Mouse (Mus musculus): ENCODE data around the gene Atp5g2.

Gene Atp5g2

DNA sequence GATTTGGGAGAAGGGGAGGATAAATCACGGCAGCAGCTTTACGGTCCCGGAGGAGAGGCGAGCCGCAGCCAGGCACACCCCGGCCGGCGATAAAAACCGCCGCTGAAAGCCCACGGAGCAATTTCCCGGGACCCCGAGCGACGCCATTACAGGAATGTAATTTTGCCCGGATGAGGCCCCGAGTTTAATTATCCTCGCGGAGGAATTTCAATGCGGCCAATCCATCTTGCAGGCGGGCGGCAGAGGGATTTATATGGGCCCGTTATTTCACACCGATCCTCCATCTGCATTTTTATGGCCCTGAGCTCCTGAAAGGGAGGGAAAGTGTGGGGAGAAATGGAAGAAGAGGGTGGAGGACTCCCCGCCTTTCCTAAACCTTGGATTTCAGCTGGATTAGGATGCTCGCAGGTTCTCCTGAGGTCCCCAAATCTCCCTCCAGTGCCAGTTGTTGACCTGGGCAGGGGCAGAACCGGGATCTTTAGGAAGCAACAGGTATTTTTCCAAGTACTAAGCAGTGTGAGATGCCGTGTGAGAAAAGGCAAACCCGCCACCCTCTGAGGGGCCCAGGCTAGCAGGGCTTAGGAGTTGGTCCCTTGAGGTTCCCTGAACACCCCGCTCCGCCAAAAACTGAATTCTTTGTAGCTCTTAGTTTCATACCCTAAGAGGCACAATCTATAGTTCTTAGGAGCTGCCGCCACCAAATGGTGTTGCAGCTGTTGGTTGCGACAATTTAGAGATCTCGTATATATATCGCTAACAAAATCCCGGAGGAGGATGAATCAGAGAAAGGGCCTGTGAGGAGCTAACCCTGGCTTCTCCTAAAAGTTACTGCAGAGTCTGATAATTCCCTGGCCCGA, at the start of gene Atp5g2:
Atp5g2 (minus strand) TSS at position 138 of the 857 bp plus-strand sequence.
- no peak for DNase-seq (ENCODE audit: low read depth in 1 of 2, low spot score in 2 of 2)

DNA sequence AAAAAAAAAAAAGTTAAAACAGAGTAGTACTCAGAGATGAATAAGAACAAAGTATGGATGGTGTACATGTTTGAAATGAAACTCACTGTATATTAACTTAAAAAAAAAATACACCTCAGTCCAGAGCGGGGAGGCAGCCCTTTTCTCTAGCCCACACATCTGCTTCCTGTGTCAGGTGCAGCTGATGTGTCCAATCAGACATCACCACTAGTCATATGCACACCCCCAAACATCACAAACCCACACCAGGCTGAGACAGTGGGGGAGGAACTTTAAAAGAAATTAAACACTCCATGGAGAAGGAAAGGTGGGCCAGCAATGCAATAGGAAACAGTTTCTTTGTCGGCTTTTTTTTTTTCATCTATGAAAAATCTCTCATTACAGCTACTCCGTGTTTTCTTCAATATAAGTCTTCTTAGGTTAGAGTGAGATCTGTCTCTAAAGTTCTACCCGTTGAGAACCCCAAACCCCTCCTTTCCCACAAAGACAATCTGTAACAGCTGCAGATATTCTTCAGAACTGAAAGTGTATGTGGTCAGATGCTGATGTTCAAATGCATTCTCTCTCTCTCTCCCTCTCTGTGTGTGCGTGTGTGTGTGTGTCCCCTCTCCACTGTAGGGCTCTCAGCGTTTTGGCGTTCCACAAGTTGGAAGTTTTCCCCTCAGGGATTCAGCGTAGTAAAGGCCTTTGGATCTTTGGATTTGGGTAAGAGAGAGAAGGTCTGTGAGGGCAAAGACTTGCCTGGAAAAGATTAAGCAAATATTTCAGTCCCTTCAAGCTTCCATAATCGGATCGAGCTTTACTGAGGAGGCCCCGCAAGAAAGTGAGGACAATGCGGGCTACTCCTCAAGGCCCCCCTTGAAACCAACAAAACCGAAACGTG, 49.1 kb upstream of the Atp5g2 start:
- no peak for DNase-seq (ENCODE audit: low read depth in 1 of 2, low spot score in 2 of 2)

- no peak for DNase-seq (ENCODE audit: low read depth in 1 of 2, low spot score in 2 of 2)
Observed at GRCm38 (mm10) chr15:102716132-102716531, 44.0 kb upstream of the Atp5g2 start.

- no peak for DNase-seq (ENCODE audit: low read depth in 1 of 2, low spot score in 2 of 2)
Observed at GRCm38 (mm10) chr15:102707736-102708269, 35.7 kb upstream of the Atp5g2 start.

- no peak for DNase-seq (ENCODE audit: low read depth in 1 of 2, low spot score in 2 of 2)
Observed at GRCm38 (mm10) chr15:102705923-102706503, 33.9 kb upstream of the Atp5g2 start.

DNA sequence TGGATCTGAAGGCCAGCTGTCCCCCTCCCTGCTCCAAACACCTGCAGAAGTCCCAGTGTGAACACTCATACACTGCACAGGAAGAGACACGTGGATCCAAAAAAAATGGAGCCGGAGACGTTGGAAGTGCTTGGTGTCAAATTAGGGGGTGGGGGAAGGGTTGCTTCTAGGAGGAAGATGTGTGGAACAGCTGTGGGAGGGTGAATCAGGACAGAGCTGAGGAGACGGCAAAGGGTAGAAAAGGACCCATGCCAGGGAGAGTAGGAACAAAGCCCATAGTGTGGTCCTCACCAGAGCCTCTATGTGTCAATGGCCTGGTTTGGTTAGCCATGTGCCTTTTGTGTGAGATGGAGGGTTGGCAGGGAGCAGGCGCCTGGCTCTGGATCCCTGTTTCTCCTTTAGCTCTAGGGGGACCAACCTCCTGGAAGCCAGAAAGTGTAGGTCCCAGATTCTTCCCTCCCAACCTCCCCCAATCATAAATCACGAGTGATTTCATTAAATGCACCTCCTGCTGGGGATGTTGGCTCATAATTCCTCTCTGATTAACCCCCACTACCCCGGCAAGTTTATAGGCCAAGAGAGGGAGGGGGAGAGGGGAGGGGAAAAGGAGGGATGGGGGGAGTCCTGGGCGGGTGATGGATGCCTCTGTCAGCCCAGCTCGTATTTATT, 33.2 kb upstream of the Atp5g2 start:
- DNase-seq (ENCODE audit: low read depth in 1 of 2, low spot score in 2 of 2), result no peak

DNA sequence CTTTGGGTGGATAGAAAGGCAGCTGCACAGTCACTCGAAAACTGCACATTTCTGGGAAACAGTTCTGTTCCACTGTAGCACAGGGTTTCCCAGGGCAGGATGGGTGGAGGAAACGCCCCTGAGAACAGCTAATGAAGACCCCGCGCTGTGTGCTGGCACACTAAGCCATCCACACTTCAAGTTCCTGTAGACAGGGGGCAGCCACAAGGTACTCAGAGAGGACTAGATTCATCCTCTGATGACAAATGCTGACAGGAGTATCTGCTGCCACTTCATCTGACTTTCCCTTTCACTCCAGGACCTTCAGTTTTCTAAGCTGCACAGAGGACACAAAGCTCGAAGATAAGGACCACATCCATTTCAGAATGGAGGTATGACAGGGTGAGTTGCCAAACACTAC, 32.7 kb upstream of the Atp5g2 start:
- DNase-seq (ENCODE audit: low read depth in 1 of 2, low spot score in 2 of 2), result no peak

DNA sequence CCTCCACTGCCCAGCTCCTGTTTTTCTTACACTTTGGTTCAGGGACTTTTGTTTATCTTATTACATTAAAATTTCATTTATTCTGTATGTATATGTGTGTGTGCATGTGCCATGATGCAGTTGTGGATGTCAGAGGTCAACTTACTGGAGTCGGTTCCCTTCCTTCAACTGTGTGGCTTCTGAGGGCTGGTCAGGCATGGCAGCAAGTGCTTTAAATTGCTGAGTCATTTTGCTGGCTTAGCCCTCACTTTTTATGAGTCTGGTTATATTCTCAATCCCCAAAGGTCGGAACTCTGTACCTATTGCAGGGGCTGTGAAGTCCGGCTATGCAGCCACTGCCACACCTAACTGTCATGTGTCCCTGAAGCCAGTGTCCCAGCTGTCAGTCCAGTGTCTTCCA, 30.8 kb upstream of the Atp5g2 start:
- no peak for DNase-seq (ENCODE audit: low read depth in 1 of 2, low spot score in 2 of 2)

GRCm38 (mm10) chr15:102698193-102698592, 26.0 kb upstream of the Atp5g2 start:
- DNase-seq (ENCODE audit: low read depth in 1 of 2, low spot score in 2 of 2), result peak in 1 of 2 experiments; percentile 19

DNA sequence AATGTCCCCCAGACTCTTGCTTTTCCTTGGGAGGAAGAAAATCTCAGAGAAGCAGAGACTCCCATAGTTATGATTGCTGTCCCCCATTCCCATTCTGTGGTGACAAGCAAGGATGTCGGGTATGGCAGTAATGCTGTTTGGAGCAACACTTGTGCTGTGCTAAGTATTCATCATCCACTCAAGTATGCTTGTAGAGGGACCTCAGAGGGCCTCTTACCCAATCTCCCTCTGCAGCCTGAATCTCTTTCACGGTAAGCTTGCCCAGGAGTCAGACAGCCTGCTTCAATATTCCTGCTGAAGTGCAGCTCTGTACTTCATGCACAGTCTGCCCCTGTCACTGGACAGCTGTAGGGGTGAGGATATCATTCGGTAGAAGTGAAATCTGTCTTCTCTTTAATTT, 24.7 kb upstream of the Atp5g2 start:
- no peak for DNase-seq (ENCODE audit: low read depth in 1 of 2, low spot score in 2 of 2)

DNA sequence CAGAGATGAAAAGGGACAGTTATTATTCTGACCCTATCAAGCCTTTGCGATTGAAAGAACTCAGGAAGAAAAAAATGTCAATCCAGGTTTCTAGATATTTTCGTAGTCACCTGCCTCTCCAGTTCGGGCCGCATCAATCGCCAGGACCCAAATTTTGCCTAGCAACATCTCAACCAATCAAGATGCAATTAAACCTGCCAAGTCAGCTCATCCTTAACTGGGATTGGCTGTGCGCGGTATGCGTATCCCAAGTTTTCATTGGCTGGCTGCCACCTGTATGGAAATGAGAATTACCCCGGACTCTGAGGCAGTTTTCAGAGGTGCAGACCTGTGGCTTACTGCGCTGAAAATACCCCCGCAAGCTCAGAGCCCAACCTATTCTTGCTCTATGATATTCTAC, 21.4 kb upstream of the Atp5g2 start:
- no peak for DNase-seq (ENCODE audit: low read depth in 1 of 2, low spot score in 2 of 2)

GRCm38 (mm10) chr15:102692991-102693411, 20.8 kb upstream of the Atp5g2 start:
- DNase-seq (ENCODE audit: low read depth in 1 of 2, low spot score in 2 of 2), result no peak

- no peak for DNase-seq (ENCODE audit: low read depth in 1 of 2, low spot score in 2 of 2)
Observed at GRCm38 (mm10) chr15:102692321-102692804, 20.2 kb upstream of the Atp5g2 start.

- no peak for DNase-seq (ENCODE audit: low read depth in 1 of 2, low spot score in 2 of 2)
Observed at GRCm38 (mm10) chr15:102685791-102686190, 13.6 kb upstream of the Atp5g2 start.

GRCm38 (mm10) chr15:102683670-102684069, 11.5 kb upstream of the Atp5g2 start:
- DNase-seq (ENCODE audit: low read depth in 1 of 2, low spot score in 2 of 2), result no peak

DNA sequence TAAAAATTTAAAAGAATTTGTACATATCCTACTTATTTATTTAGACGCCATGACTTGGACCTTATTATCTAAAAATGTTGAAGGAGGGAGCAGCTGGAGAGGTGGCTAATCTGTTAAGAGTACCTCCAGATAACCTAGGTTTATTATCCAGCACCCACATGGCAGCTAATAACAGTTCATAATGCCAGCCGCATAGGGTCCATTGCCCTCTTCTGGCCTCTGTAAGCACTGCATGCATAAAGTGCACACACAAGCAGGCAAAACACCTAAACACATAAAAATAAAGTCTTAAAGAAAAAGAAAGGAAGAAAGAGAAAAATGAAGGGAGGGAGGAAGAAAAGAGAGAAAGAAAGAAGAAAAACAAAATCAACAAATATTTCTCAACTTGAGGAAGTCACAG, 4.2 kb upstream of the Atp5g2 start:
- no peak for DNase-seq (ENCODE audit: low read depth in 1 of 2, low spot score in 2 of 2)

GRCm38 (mm10) chr15:102673548-102673947, 1.4 kb upstream of the Atp5g2 start:
- DNase-seq (ENCODE audit: low read depth in 1 of 2, low spot score in 2 of 2), result no peak

- DNase-seq (ENCODE audit: low read depth in 1 of 2, low spot score in 2 of 2), result peak in 1 of 2 experiments; percentile 36
Observed at GRCm38 (mm10) chr15:102671721-102672214, 384 bp downstream of the Atp5g2 start.

DNA sequence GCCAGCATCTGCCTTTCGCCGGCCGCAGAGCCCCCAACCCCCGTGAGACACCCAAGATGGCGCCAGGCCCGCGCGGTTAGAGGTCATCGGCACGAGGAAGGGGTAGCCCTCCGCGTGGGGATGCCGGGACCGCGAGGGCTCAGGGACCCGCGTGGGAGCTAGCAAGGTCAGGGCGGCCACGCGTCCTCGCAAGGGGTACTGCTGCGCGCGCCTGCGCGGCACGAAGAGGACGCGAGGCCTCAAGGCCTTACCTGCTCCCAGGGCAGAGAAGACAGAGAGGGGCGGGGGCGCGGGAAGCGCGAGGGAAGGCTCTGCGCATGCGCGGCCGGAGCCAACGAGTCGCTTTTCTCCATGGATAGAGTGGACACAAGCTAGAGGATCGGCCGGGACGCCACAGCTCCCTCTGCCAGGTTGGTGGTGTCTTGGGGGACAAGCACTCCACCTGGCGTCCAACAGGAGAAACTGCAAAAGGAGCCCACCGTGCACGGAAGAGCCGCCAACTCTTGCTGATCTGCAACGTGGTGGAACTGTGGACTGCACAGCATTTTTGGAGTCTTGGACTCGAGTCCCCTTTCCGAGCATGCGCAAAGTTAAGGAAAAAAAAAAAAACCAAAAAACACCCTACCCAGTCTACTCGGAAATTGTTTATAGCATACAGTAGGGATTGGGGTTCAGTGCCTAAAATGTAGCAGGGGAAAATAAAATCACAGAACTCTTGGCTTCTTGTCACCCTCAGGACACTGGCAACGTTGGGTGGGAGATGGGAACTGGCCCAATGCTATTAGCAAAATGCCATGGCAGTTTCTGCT, 1.2 kb downstream of the Atp5g2 start:
- peak; percentile 87 to 91 for DNase-seq (ENCODE audit: low read depth in 1 of 2, low spot score in 2 of 2)

GRCm38 (mm10) chr15:102670281-102670680, 1.9 kb downstream of the Atp5g2 start:
- DNase-seq (ENCODE audit: low read depth in 1 of 2, low spot score in 2 of 2), result no peak

All from monocyte, adult 2 months (primary cell).